In the genomic region with DNA sequence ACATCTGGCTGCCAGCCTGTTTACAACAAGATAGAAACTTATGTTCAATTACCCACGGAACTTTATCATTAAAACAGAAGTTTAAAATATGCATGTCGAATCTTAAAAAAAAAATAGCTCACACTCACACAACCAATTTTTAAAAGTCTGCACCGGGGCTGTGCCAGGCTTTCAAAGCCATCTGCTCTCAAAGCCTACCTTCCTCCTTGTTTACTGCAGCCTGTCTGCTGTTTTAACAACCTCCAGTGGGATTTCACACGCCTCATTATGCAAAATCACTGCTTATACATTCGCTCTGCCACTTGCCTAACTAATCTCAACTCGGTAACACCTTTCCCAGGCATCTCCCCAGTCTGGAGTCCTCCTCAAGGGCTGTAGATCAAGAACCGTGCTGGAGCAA, we compare ENCODE assay signal across 12 mouse cellular contexts.
DNase-seq lines count a peak whose midpoint lies in the region; ATAC-seq lines count a peak whose summit lies in the region.
"Had no signal": no experiment of that assay in that cellular context is flagged by ENCODE, and none has a peak within 500 bp of the region (broad histone marks: within the 10 kb centered on the region; RNA-seq: fewer than 3 reads in every experiment).

No protein-coding gene starts in this region.

- H3K36me3 ChIP-seq in forebrain, embryonic 12.5 days (replicated peaks): no peaks in the 10 kb centered on the region
- no peaks in the 10 kb centered on the region for H3K36me3 ChIP-seq in limb, embryonic 11.5 days (ENCODE audit: control insufficient read depth, insufficient read depth, low read length)
- H3K36me3 ChIP-seq: intestine, embryonic 15.5 days; neural tube, embryonic 12.5 days had no signal

- H3K27me3 ChIP-seq in forebrain, embryonic 12.5 days: peaks cover 2% of the 10 kb centered on the region; the same call in 1 of the 2 replicates
- H3K27me3 ChIP-seq in limb, embryonic 11.5 days (ENCODE audit: control insufficient read depth, insufficient read depth, low read length): no peaks in the 10 kb centered on the region
- H3K27me3 ChIP-seq: intestine, embryonic 15.5 days; neural tube, embryonic 12.5 days had no signal

- WGBS in forebrain, embryonic 12.5 days: 34% methylated on average over 7 of the region's 7 CpGs
- 25% methylated on average over 7 of the region's 7 CpGs for WGBS in limb, embryonic 11.5 days

- H3K27ac ChIP-seq in forebrain, embryonic 12.5 days: peak overlapping the region; percentile 69
- peak overlapping the region; percentile 52; the same call in 1 of the 2 replicates for H3K27ac ChIP-seq in limb, embryonic 11.5 days (replicated peaks; ENCODE audit: low read depth, low read length)
- H3K27ac ChIP-seq: intestine, embryonic 15.5 days; neural tube, embryonic 12.5 days had no signal

- H3K4me3 ChIP-seq in forebrain, embryonic 12.5 days (replicated peaks): no peak overlapping the region
- no peak overlapping the region for H3K4me3 ChIP-seq in limb, embryonic 11.5 days (ENCODE audit: low read depth, low read length)
- H3K4me3 ChIP-seq: intestine, embryonic 15.5 days; neural tube, embryonic 12.5 days had no signal

- no peaks in the 10 kb centered on the region for H3K9me3 ChIP-seq in forebrain, embryonic 12.5 days
- H3K9me3 ChIP-seq in limb, embryonic 11.5 days (ENCODE audit: control insufficient read depth, low read length): no peaks in the 10 kb centered on the region
- H3K9me3 ChIP-seq: intestine, embryonic 15.5 days; neural tube, embryonic 12.5 days had no signal

- H3K9ac ChIP-seq in forebrain, embryonic 12.5 days: no peak overlapping the region
- H3K9ac ChIP-seq in limb, embryonic 11.5 days (ENCODE audit: low read length): peak overlapping the region; percentile 7; the same call in 1 of the 2 replicates
- H3K9ac ChIP-seq: intestine, embryonic 15.5 days; neural tube, embryonic 12.5 days had no signal

- ATAC-seq in forebrain, embryonic 12.5 days (ENCODE audit: low FRiP score): peak; percentile 27; the same call in 1 of the 2 replicates
- ATAC-seq in limb, embryonic 11.5 days (ENCODE audit: insufficient number of reproducible peaks, low FRiP score, low TSS enrichment, low read depth): no peak
- ATAC-seq in CD4-positive, CD25-positive, alpha-beta regulatory T cell, adult 4 months: no peak
- ATAC-seq: intestine, embryonic 15.5 days had no signal

- H3K4me2 ChIP-seq in forebrain, embryonic 12.5 days: no peak overlapping the region
- H3K4me2 ChIP-seq in limb, embryonic 11.5 days (ENCODE audit: low read depth, severe bottlenecking): no peak overlapping the region
- H3K4me2 ChIP-seq: intestine, embryonic 15.5 days; neural tube, embryonic 12.5 days had no signal

- peaks cover 12% of the 10 kb centered on the region; the same call in 1 of the 2 replicates for H3K4me1 ChIP-seq in forebrain, embryonic 12.5 days
- no peaks in the 10 kb centered on the region for H3K4me1 ChIP-seq in limb, embryonic 11.5 days (ENCODE audit: control insufficient read depth, insufficient read depth, low read length)
- H3K4me1 ChIP-seq: intestine, embryonic 15.5 days; neural tube, embryonic 12.5 days had no signal

- DNase-seq in layer of hippocampus, adult 11-12 months (ENCODE audit: low spot score): peak; percentile 36
- DNase-seq in layer of hippocampus, adult 9-10 months (ENCODE audit: low spot score): no peak
- DNase-seq in forelimb bud, embryonic 11.5 days (ENCODE audit: low read depth, low spot score): peak; percentile 48
- peak; percentile 36 for DNase-seq in limb, embryonic 11.5 days (ENCODE audit: low spot score)
- DNase-seq in T-cell, adult 2 months (ENCODE audit: low spot score): no peak
- DNase-seq: cerebellum, adult 9-10 months; kidney, postnatal 10 days; lung, adult 2 months had no signal

Comparison
In these comparisons a context has a peak if more than half of its experiments do, and no peak if none do; other contexts are left out.
1. DNase-seq: peak in layer of hippocampus, adult 11-12 months (single experiment), forelimb bud, embryonic 11.5 days (single experiment) and limb, embryonic 11.5 days (single experiment); none in layer of hippocampus, adult 9-10 months (single experiment) and T-cell, adult 2 months (single experiment).